Mouse (Mus musculus): ENCODE measurements around the gene Adamts2. TPM values are rescaled to one million over a fixed set of nuclear protein-coding genes. Genes with fewer than 3 reads are reported as not detected.

Gene Adamts2
- total and polyA plus RNA-seq, 3 experiments: not detected

DNA sequence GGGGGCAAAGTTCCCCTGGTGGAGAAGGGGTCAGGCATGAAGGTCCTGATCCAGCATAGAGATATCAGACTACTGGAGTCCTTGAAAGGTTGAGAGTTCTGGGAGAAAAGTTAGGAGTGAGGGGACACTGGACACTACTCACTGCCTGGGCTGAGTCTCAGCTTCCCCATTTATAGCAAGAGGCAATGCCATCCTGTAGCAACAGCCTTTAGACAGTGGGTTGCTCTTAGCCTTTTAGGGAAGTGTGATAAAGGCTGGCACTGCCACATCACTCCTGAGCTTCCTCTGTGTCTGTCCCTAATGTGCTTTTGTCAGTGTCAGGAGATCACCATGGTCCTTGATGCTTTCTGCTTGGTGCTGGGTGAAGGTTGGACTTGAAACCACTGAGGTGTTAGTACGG is 134.7 kb downstream of the Adamts2 start:
- peaks cover 6% of the 10 kb centered on the region for H3K9me3 ChIP-seq (replicated peaks; ENCODE audit: low read length)
- H3K36me3 ChIP-seq (replicated peaks in 1 of 2; ENCODE audit: control insufficient read depth in 1 of 2, insufficient read depth in 1 of 2, low read length in 1 of 2): no peaks in the 10 kb centered on the region
- H3K4me3 ChIP-seq (replicated peaks in 1 of 3; ENCODE audit: low read depth in 2 of 3, low read length in 2 of 3, poor library complexity in 1 of 3): no peak overlapping the region
- H3K27me3 ChIP-seq (replicated peaks): peaks cover 77% of the 10 kb centered on the region
- dilution Hi-C loops (cut with MboI; ENCODE audit: extremely low pct_ligation_motif_present, extremely low pct_unique_long_range_greater_than_20kb, low sequenced_read_pairs): no loop called here
- no peak overlapping the region for H3K27ac ChIP-seq (ENCODE audit: insufficient read depth, low read depth)
- no peak overlapping the region for H3K9ac ChIP-seq (ENCODE audit: insufficient read depth, low read depth)
- DNase-seq (ENCODE audit: extremely low read depth): no peak
- H3K4me1 ChIP-seq (ENCODE audit: control insufficient read depth in 1 of 2, insufficient read depth in 2 of 2): no peaks in the 10 kb centered on the region
- no peak for TF ChIP-seq NRF1 (IDR thresholded peaks at IDR 0.05; ENCODE audit: low read depth, low read length)
- H3K4me2 ChIP-seq (ENCODE audit: insufficient read depth, low read depth, poor library complexity, severe bottlenecking): no peak overlapping the region
- H3K79me2 ChIP-seq (replicated peaks; ENCODE audit: control insufficient read depth, extremely low read depth, insufficient read depth, poor library complexity, severe bottlenecking): no peaks in the 10 kb centered on the region
- in situ Hi-C loops (cut with MboI; ENCODE audit: low pct_ligation_motif_present, low pct_unique_long_range_greater_than_20kb, low sequenced_read_pairs): no loop called here

DNA sequence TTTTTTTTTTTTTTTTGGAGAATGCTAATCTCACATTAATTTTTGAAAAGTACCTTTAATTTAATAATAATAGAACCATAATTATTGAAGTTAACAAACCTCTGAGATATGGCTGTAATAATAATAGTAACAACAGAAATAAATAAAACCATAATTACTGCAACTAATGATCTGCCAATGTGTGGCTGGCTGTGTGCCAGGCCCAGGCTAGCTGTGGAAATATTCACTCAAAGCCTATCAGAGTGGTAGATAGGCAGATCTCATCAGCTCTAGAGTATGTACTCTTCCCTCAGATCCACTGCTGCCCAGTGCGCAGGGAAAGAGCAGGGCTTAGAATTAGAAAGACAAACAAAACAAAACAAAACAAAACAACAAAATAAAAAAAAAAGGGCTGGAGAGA is 136.6 kb downstream of the Adamts2 start:
- Histone ChIP-seq H3K9me3 (replicated peaks; ENCODE audit: low read length) (peaks cover 6% of the 10 kb centered on the region), H3K27me3 (replicated peaks) (peaks cover 78% of the 10 kb centered on the region), H3K27ac (ENCODE audit: insufficient read depth, low read depth) (no peak overlapping the region), H3K79me2 (replicated peaks; ENCODE audit: control insufficient read depth, extremely low read depth, insufficient read depth, poor library complexity, severe bottlenecking) (no peaks in the 10 kb centered on the region), H3K4me3 (replicated peaks in 1 of 3; ENCODE audit: low read depth in 2 of 3, low read length in 2 of 3, poor library complexity in 1 of 3) (no peak overlapping the region), H3K4me1 (ENCODE audit: control insufficient read depth in 1 of 2, insufficient read depth in 2 of 2) (no peaks in the 10 kb centered on the region), H3K4me2 (ENCODE audit: insufficient read depth, low read depth, poor library complexity, severe bottlenecking) (no peak overlapping the region), H3K36me3 (replicated peaks in 1 of 2; ENCODE audit: control insufficient read depth in 1 of 2, insufficient read depth in 1 of 2, low read length in 1 of 2) (no peaks in the 10 kb centered on the region), H3K9ac (ENCODE audit: insufficient read depth, low read depth) (no peak overlapping the region)
- DNase-seq (ENCODE audit: extremely low read depth): no peak
- dilution Hi-C loops (cut with MboI; ENCODE audit: extremely low pct_ligation_motif_present, extremely low pct_unique_long_range_greater_than_20kb, low sequenced_read_pairs): no loop called here
- in situ Hi-C loops (cut with MboI; ENCODE audit: low pct_ligation_motif_present, low pct_unique_long_range_greater_than_20kb, low sequenced_read_pairs): no loop called here
- TF ChIP-seq E2F4 (IDR thresholded peaks at IDR 0.05; ENCODE audit: insufficient replicate concordance, low read depth, low read length) (no peak), CTCF (conservative IDR thresholded peaks at IDR 0.05 in 1 of 2, IDR thresholded peaks at IDR 0.05 in 1 of 2; ENCODE audit: low read depth in 2 of 2, low read length in 2 of 2) (no peak), SIN3A (IDR thresholded peaks at IDR 0.05; ENCODE audit: low read length) (no peak), BHLHE40 (IDR thresholded peaks at IDR 0.05; ENCODE audit: low read depth, low read length) (no peak), POLR2A (IDR thresholded peaks at IDR 0.05; ENCODE audit: low read depth, low read length) (no peak), MYC (IDR thresholded peaks at IDR 0.05; ENCODE audit: low read depth, low read length) (no peak), ZC3H11A (IDR thresholded peaks at IDR 0.05; ENCODE audit: low read depth, low read length) (no peak), ETS1 (conservative IDR thresholded peaks at IDR 0.05; ENCODE audit: low read depth, low read length) (no peak), MAFK (IDR thresholded peaks at IDR 0.05; ENCODE audit: insufficient replicate concordance, low read length) (no peak), EP300 (IDR thresholded peaks at IDR 0.05; ENCODE audit: low read length) (no peak), IRF4 (IDR thresholded peaks at IDR 0.05; ENCODE audit: low read depth, low read length) (no peak)

DNA sequence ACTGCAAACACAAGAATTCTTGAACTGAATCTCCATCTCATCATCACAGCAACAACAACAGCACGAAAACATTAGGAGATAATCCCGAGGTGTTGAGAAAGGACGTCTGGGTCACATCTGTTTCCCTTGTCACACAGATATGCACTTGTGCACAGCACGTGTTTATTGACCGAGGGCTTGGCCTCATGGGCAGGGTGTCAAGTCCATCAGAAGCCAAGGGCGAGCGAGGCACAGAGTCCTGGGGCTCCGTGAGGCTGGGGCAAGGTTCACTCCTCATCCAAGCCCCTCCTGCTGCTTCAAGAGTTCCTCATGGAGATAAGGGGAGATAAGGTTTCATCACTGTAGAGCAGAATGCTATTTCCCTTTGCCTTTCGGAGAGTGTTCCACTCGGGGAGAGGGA is 137.6 kb downstream of the Adamts2 start:
- no peak for DNase-seq (ENCODE audit: extremely low read depth)
- H3K4me1 ChIP-seq (ENCODE audit: control insufficient read depth in 1 of 2, insufficient read depth in 2 of 2): no peaks in the 10 kb centered on the region
- TF ChIP-seq EP300 (IDR thresholded peaks at IDR 0.05; ENCODE audit: low read length) (no peak), TBP (conservative IDR thresholded peaks at IDR 0.05; ENCODE audit: low read depth, low read length) (no peak), ZNF384 (IDR thresholded peaks at IDR 0.05; ENCODE audit: low read depth, low read length) (no peak), ZKSCAN1 (IDR thresholded peaks at IDR 0.05; ENCODE audit: borderline replicate concordance, low read depth, low read length) (no peak), RAD21 (IDR thresholded peaks at IDR 0.05; ENCODE audit: low read depth, low read length) (no peak), UBTF (IDR thresholded peaks at IDR 0.05; ENCODE audit: low read depth, low read length) (no peak), ETS1 (conservative IDR thresholded peaks at IDR 0.05; ENCODE audit: low read depth, low read length) (no peak), MAFK (IDR thresholded peaks at IDR 0.05; ENCODE audit: insufficient replicate concordance, low read length) (no peak), JUN (IDR thresholded peaks at IDR 0.05; ENCODE audit: insufficient read depth, low read depth, low read length) (no peak), MXI1 (IDR thresholded peaks at IDR 0.05; ENCODE audit: low read depth, low read length) (no peak)
- peaks cover 6% of the 10 kb centered on the region for H3K9me3 ChIP-seq (replicated peaks; ENCODE audit: low read length)
- H3K36me3 ChIP-seq (replicated peaks in 1 of 2; ENCODE audit: control insufficient read depth in 1 of 2, insufficient read depth in 1 of 2, low read length in 1 of 2): no peaks in the 10 kb centered on the region
- H3K4me3 ChIP-seq (replicated peaks in 1 of 3; ENCODE audit: low read depth in 2 of 3, low read length in 2 of 3, poor library complexity in 1 of 3): no peak overlapping the region
- H3K9ac ChIP-seq (ENCODE audit: insufficient read depth, low read depth): no peak overlapping the region
- dilution Hi-C loops (cut with MboI; ENCODE audit: extremely low pct_ligation_motif_present, extremely low pct_unique_long_range_greater_than_20kb, low sequenced_read_pairs) (no loop called here), in situ Hi-C loops (cut with MboI; ENCODE audit: low pct_ligation_motif_present, low pct_unique_long_range_greater_than_20kb, low sequenced_read_pairs) (no loop called here)
- peaks cover 79% of the 10 kb centered on the region for H3K27me3 ChIP-seq (replicated peaks)
- no peak overlapping the region for H3K4me2 ChIP-seq (ENCODE audit: insufficient read depth, low read depth, poor library complexity, severe bottlenecking)
- no peaks in the 10 kb centered on the region for H3K79me2 ChIP-seq (replicated peaks; ENCODE audit: control insufficient read depth, extremely low read depth, insufficient read depth, poor library complexity, severe bottlenecking)
- no peak overlapping the region for H3K27ac ChIP-seq (ENCODE audit: insufficient read depth, low read depth)

Data from CH12.LX (cell line).